Mouse (Mus musculus) adrenal gland, adult 2 months (tissue): ENCODE measurements around the gene Apba3. TPM values are rescaled to one million over a fixed set of nuclear protein-coding genes. Genes with fewer than 3 reads are reported as not detected.

Source experiments
- DNase-seq: peaks from one replicate; pipeline ENCODE4 v3.0.0; 2021
- polyA plus RNA-seq: library from polyadenylated mRNA; depleted of rRNA; stranded (reverse); fragments of >200 nt; gene quantifications from 2 replicates; pipeline ENCODE4 v1.2.3, GENCODE M21; 2012
- total RNA-seq, 2 experiments: library from RNA; stranded (reverse); gene quantifications; 2 replicates each; pipeline ENCODE4 v1.2.3; 2021

The Apba3 gene
- total and polyA plus RNA-seq, 3 experiments: 83.5 to 165 (median 121) TPM

GRCm38 (mm10) chr10:81290698-81291460, 24.1 kb downstream of the Apba3 start:
- no peak for DNase-seq

DNA sequence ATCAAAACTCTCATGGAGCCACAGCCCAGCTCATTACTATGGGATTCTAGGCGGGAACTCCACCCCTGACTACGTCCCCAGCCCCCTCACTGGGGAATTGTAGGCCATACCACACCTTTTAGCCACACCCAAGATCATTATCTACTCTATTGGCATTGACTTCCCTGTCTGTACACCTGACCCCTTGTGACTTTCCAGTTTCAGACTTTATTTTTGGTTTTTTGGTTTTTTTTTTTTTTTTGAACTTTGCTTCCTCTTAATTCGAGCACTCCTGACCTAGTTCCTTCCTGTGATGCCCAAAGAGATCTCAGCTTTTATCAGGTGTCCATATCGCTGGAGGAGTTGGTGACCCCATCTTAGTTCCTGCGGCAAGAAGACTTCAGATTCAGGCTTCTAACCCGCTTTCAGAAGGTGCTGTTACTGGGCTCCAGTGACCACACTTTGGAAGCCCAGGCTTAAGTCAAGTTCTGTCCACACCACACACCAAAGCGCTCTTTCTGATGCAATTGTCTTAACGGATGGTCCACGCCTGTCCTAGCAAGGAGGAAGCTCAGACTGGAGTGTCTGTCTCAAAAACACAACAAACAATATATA, 24.8 kb downstream of the Apba3 start, which contains the start of gene Tjp3:
Gene Tjp3 (minus strand): TSS at position 71 of the 594 bp plus-strand sequence.
- DNase-seq: no peak

- DNase-seq: peak; percentile 100
Measured at GRCm38 (mm10) chr10:81292554-81293333, 26.0 kb downstream of the Apba3 start, which contains the start of gene Pip5k1c. TSS of gene Pip5k1c (plus strand) at chr10:81292963.

- no peak for DNase-seq
Measured at GRCm38 (mm10) chr10:81293334-81294030, 26.7 kb downstream of the Apba3 start.

- no peak for DNase-seq
Measured at GRCm38 (mm10) chr10:81294442-81294841, 27.7 kb downstream of the Apba3 start.

DNA sequence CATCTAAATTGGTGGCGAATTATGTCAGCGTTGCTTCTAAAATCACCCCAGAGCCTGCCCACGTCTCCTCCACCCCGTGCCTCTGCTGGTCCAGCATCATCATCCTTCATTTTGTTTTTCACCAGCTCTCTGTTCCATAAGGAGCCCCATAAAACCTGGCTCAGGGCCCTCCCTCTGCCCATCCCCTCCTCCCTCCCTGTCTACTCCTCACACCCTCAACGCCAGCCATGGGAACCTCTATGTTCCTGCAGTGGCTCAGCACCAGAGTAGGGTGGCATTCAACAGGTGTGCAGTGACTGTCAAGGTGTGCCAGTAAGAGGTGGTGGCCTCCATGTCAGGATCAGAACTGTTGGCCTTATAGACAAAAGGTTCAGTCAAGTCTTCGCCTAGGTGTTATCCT, 28.4 kb downstream of the Apba3 start:
- no peak for DNase-seq

GRCm38 (mm10) chr10:81297246-81297645, 30.5 kb downstream of the Apba3 start:
- DNase-seq: no peak

DNA sequence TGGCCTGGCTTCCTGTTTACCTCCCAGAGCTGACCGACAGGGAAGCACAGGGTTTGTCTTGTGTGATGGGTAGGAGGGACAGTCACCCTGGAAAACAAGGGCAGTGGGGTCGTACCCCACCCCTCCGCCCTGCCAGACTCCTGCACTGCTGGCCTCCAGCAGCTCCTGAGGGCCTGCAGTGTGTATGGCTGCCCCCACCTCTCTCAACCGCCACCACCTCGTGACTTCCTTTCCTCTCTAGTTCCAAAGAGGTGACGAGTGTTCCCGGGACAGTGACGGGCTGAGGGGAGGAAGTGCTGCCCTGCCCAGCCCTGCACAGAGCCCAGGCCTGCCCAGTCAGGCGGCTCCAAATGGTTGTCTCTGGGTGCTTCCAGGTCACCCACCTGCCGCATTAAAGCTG, 31.1 kb downstream of the Apba3 start:
- peak; percentile 71 for DNase-seq

DNA sequence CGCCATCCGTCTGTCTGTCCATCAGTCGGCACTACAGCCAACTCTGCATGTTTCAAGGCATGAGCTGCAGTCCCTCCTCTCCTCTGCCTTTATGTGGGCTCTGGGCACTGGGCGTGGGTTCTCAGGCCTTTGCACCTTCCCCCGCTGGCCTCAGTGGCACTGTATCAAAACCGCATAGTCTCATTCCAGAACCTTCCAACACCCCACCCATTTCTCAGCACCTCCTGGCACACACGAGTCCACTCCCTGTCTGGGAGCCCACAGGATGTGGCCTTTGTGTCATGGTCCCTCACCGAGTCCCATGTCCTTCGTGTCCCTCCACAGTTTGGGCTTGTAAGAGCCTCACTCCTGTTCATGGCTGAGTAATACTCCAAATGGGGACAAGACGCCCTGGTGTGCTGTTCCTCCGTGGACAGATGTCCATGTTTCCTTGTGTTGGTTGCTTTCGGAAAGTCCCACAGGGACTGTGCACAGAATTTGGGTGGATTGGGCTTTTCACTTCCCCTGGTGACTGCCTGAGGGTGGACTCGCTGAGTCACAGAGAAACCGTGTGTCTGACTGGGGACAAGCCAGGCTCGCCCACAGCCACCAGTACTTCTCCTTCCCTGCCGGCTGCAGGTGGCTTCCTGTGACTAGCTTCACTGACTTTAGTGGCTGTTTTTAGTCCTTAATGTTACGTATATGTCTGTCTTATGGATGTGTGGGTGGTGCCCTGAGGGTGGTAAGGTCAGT, 31.8 kb downstream of the Apba3 start:
- no peak for DNase-seq

GRCm38 (mm10) chr10:81299585-81300351, 33.0 kb downstream of the Apba3 start:
- no peak for DNase-seq

DNA sequence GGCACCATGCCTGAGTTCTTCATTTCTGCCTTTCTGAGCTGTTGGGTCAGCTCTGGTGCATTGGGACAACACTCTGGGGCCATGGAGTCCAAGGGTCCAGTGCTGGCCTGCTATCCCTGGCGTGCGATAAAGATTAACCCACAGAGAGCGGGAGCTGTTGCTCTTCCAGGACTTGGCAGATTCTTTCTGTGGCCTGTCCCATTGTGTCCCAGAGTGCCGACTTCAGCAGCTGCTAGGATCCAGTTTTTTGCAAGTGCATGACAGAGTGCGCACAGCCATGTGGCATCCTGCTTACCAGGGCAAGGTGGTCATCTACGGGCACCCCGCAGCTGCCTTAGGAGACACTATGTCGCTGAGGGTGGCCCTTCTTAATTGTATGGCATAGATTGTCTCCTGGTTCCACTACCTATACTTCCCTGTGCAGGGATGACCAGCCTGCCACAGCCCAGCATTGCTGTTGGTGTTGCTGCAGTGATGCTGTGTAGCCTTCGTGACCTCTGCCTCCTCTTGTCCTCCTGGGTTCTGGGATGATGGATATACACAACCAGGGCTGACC, 33.7 kb downstream of the Apba3 start:
- no peak for DNase-seq

GRCm38 (mm10) chr10:81301321-81301720, 34.6 kb downstream of the Apba3 start:
- no peak for DNase-seq

GRCm38 (mm10) chr10:81302288-81302687, 35.5 kb downstream of the Apba3 start:
- DNase-seq: peak; percentile 40

GRCm38 (mm10) chr10:81302781-81303218, 36.0 kb downstream of the Apba3 start:
- DNase-seq: peak; percentile 37

- no peak for DNase-seq
Measured at GRCm38 (mm10) chr10:81303258-81303657, 36.5 kb downstream of the Apba3 start.

- DNase-seq: no peak
Measured at GRCm38 (mm10) chr10:81303761-81304160, 37.0 kb downstream of the Apba3 start.

GRCm38 (mm10) chr10:81304597-81305238, 38.0 kb downstream of the Apba3 start:
- peak; percentile 43 for DNase-seq

DNA sequence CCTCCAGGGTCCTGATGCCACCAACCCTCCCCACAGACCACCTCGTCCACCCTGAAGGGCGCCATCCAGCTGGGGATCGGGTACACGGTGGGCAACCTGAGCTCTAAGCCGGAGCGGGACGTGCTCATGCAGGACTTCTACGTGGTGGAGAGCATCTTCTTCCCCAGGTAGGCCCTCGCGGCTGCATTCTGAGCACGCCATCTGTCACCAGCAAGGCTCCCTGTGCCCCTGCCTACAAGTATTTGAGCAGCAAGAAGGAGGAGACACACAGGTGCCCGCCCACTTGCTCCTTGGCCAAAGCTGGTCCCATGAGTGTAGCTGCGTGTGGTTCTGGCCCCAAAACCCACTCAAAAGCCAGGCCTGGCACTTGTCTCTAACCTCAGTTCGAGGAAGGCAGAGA, 38.9 kb downstream of the Apba3 start:
- no peak for DNase-seq

DNA sequence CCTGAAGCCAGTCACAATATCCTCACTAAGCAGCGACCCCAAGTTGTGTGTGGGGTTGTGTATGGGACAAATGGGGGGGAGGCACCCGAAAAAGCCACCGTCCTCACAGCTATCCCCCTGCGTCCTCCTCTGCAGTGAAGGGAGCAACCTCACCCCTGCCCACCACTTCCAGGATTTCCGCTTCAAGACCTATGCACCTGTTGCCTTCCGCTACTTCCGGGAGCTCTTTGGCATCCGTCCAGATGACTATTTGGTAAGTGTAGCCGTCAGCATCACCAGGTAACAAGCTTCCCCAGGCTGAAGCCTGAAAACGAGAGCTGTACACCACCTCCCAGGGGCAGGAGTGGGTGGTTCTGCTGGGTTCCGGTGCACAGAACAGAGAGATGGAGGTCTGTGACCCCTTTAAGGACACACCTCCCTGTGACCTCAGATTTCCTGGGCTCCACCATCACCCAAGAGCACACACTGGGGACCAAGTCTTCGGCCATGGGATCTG, 39.5 kb downstream of the Apba3 start:
- DNase-seq: no peak
